Mouse (Mus musculus) heart, postnatal 25 days (tissue): ENCODE measurements around the gene Serpinb6d. TPM values are rescaled to one million over a fixed set of nuclear protein-coding genes. Genes with fewer than 3 reads are reported as not detected.

Experiments used
- DNase-seq: peaks from one replicate; pipeline ENCODE4 v3.0.0; 2022; ENCODE audit warnings: low spot score
- intact Hi-C: fragments of 180-260 bp; cut with DNase I; formaldehyde crosslinking; loops from one replicate; pipeline ENCODE4 v1.15.1; 2025
- total RNA-seq, 2 experiments: library from RNA; stranded (reverse); gene quantifications; 2 replicates each; pipeline ENCODE4 v1.2.3; 2021

Gene Serpinb6d
- total RNA-seq, result not detected

DNA sequence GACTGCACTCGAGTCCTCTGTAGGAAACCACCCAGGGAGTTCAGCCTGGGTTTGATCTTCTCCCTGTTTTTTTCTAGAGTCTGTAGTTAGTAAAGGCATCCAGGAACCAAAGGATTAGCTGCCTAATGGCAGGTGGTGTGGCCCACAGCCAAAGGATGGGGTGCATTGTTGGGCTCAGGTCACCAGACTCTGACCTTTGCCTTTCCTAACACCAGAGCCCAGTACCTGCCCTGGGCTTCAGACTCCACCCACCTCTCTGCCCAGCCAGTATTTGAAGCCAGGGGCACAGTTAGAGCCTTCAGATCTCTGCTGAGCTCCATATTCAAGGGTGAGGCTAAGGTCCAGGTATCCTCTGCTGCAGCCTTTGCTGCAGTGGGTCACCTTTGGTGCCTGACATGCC is at the start of gene Serpinb6d:
Serpinb6d (plus strand) TSS at position 301 of the 400 bp plus-strand sequence.
- intact Hi-C loops, result no loop called here
- no peak for DNase-seq

DNA sequence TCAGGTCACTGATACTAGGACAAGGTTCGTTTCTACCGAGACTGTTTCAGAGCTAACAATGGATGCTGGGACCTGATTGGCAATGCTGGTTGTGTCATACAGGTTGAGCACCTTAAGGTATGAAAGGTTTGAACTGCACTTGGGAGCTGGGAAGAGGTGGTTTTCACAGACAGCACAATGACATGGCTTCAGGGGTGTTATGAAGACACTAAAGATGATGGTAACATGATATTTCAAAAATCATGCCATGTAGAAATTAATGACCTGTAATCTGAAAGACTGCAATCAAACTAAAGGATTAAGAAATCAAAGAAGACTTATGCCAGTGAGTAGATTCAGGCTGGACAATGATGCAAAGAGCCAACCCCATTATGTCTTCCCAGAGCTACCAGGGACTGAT is 38.3 kb upstream of the Serpinb6d start:
- no peak for DNase-seq
- intact Hi-C loops, result no loop called here

DNA sequence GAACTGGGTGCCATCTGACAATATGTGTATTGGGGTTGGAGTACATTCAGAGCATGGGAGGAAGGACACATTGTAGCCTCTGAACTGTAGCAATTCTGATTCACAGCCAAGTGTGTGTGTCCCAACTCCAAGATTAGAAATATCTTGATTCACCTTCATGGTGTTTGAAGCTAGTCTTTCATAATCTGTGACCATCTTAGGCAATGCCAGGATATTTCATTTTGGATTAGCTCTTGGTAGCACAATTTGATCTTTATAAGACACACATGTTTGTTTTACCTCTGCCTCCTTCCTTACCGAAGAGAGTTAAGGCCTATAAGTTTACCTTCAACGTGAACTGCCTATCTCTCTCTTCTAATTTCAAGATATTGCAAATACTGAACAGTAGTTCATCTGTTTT is 18.7 kb upstream of the Serpinb6d start:
- no peak for DNase-seq
- intact Hi-C loops, result no loop called here

DNA sequence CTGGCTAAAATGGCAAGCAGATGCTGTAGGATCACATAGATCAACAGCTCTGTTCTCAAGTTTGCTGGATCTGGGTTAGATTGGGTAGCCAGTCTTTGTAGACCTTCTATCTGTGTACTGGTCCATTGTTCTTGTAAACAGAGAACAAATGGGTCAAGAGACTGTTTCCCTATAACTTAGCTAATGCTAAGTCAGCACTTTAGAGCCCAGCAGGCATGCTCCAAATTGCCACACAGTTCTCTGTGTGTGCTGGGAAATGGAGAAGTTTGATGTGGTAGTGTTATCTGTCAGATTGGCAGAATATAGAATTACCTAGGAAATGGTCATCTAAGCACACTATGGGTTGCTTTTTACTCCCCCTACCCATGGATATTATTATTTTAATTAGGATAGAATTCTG is 1.3 kb downstream of the Serpinb6d start:
- no peak for DNase-seq
- intact Hi-C loops, result no loop called here

DNA sequence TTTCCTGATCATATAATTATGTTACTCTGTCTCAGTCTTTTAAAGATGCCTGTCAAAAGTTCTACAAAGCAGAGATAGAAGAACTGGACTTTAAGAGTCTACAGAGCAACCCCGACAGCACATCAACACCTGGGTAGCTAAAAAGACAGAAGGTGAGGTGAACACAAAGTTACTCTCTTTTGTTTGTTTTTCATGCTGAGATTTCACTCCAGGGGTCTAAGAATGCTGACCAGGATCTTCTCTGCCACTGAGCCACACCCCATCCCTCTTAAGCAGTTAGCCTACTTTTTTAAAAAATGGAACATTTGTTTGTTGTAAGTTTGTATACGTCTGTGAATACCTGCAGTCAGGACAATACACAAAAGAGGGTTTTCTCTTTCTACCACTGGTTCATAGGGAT is 59.1 kb downstream of the Serpinb6d start:
- DNase-seq, result no peak
- intact Hi-C loops, result no loop called here

Other genes with a start within 250 kb of the Serpinb6d start
- not detected for gene Serpinb9g, start 176.6 kb upstream of the Serpinb6d start, total RNA-seq
- gene Serpinb6e, start 182.0 kb downstream of the Serpinb6d start, total RNA-seq, result not detected
- not detected for gene Serpinb6c, start 244.3 kb downstream of the Serpinb6d start, total RNA-seq